Mouse (Mus musculus) CD4-positive, CD25-positive, alpha-beta regulatory T cell, adult 4 months (primary cell): ENCODE measurements at regions not wholly inside any gene's neighbourhood (a gene's known extent, or its start where the extent isn't known, plus 50 kb on each side); places are given as distances from the start of the nearest gene placed in this dataset.
"Not testable (repeated sequence)": the region's sequence is repeated elsewhere in the genome, so short reads cannot be mapped to it uniquely, and the experiment has no call there.

Source experiments
- ATAC-seq: one replicate; pipeline ENCODE4 v1.8.0; 2017

- ATAC-seq = no peak
These were observed 55.3 kb downstream of the Actbl2 start for GRCm38 (mm10) chr13:111309848-111310692.

- no peak for ATAC-seq
These were observed 55.9 kb downstream of the Actbl2 start for GRCm38 (mm10) chr13:111310693-111311045.

GRCm38 (mm10) chr13:111313506-111313905 is 58.7 kb downstream of the Actbl2 start:
- not testable (repeated sequence) for ATAC-seq

- ATAC-seq = not testable (repeated sequence)
These were observed 63.1 kb downstream of the Actbl2 start for GRCm38 (mm10) chr13:111317876-111318275.

GRCm38 (mm10) chr13:111323206-111323605 is 68.4 kb downstream of the Actbl2 start:
- no peak for ATAC-seq

- no peak for ATAC-seq
These were observed 71.4 kb downstream of the Actbl2 start for GRCm38 (mm10) chr13:111326096-111326665.

- no peak for ATAC-seq
These were observed 78.2 kb downstream of the Actbl2 start for GRCm38 (mm10) chr13:111333035-111333434.

GRCm38 (mm10) chr13:111333851-111334250 is 79.0 kb downstream of the Actbl2 start:
- ATAC-seq = no peak

- ATAC-seq = no peak
These were observed 79.6 kb downstream of the Actbl2 start for GRCm38 (mm10) chr13:111334258-111335052.

- ATAC-seq = no peak
These were observed 90.2 kb downstream of the Actbl2 start for GRCm38 (mm10) chr13:111344981-111345380.

- ATAC-seq = peak; percentile 23
These were observed 91.0 kb downstream of the Actbl2 start for GRCm38 (mm10) chr13:111345486-111346440.

- no peak for ATAC-seq
These were observed 102.0 kb downstream of the Actbl2 start for GRCm38 (mm10) chr13:111356520-111357456.

GRCm38 (mm10) chr13:111361456-111361855 is 106.6 kb downstream of the Actbl2 start:
- ATAC-seq = no peak

GRCm38 (mm10) chr13:111363176-111363739 is 108.4 kb downstream of the Actbl2 start:
- no peak for ATAC-seq

GRCm38 (mm10) chr13:111366871-111367270 is 112.1 kb downstream of the Actbl2 start:
- ATAC-seq = no peak

GRCm38 (mm10) chr13:111367620-111368019 is 112.8 kb downstream of the Actbl2 start:
- ATAC-seq = no peak

GRCm38 (mm10) chr13:111369916-111370315 is 115.1 kb downstream of the Actbl2 start:
- no peak for ATAC-seq

- no peak for ATAC-seq
These were observed 116.6 kb downstream of the Gpbp1 start for GRCm38 (mm10) chr13:111373281-111373680.

- no peak for ATAC-seq
These were observed 116.1 kb downstream of the Gpbp1 start for GRCm38 (mm10) chr13:111373801-111374200.
